Mouse (Mus musculus) naive thymus-derived CD4-positive, alpha-beta T cell, adult 5 months (primary cell): ENCODE results near the gene Slc35f4. TPM values are rescaled to one million over a fixed set of nuclear protein-coding genes. Genes with fewer than 3 reads are reported as not detected.

ENCODE experiments used
- polyA plus RNA-seq: library from polyadenylated mRNA; unstranded; fragments of 100-300 nt; shearing (Covaris generic); gene quantifications from one replicate; pipeline ENCODE4 v1.2.1, GENCODE M21; 2017

Slc35f4 gene
- 0.27 TPM for polyA plus RNA-seq

GRCm38 (mm10) chr14:49525931-49526291, at the start of gene Slc35f4:
Gene Slc35f4, minus strand, starts transcription at chr14:49526046.

